Mouse (Mus musculus): ENCODE results near the gene Twist2.
A peak's percentile ranks its signal among the peaks of the same experiment; 100 is the strongest.

Twist2 gene

GRCm38 (mm10) chr1:91820531-91820930, 19.3 kb downstream of the Twist2 start:
- no peak for DNase-seq

- no peak for DNase-seq
Measured at GRCm38 (mm10) chr1:91822316-91822824, 21.1 kb downstream of the Twist2 start.

GRCm38 (mm10) chr1:91823530-91823929, 22.3 kb downstream of the Twist2 start:
- no peak for DNase-seq

GRCm38 (mm10) chr1:91823951-91824350, 22.7 kb downstream of the Twist2 start:
- DNase-seq, result no peak

- no peak for DNase-seq
Measured at GRCm38 (mm10) chr1:91825261-91825660, 24.0 kb downstream of the Twist2 start.

- DNase-seq, result no peak
Measured at GRCm38 (mm10) chr1:91831978-91832377, 30.7 kb downstream of the Twist2 start.

GRCm38 (mm10) chr1:91839557-91839956, 38.3 kb downstream of the Twist2 start:
- no peak for DNase-seq

GRCm38 (mm10) chr1:91839979-91840378, 38.7 kb downstream of the Twist2 start:
- DNase-seq, result no peak

- no peak for DNase-seq
Measured at GRCm38 (mm10) chr1:91844236-91844635, 43.0 kb downstream of the Twist2 start.

GRCm38 (mm10) chr1:91844681-91845379, 43.6 kb downstream of the Twist2 start:
- no peak for DNase-seq

- DNase-seq, result no peak
Measured at GRCm38 (mm10) chr1:91845380-91845957, 44.2 kb downstream of the Twist2 start.

- no peak for DNase-seq
Measured at GRCm38 (mm10) chr1:91851300-91851699, 50.0 kb downstream of the Twist2 start.

GRCm38 (mm10) chr1:91856771-91857664, 55.8 kb downstream of the Twist2 start:
- DNase-seq, result peak; percentile 10 to 21

- DNase-seq, result no peak
Measured at GRCm38 (mm10) chr1:91858101-91858790, 57.0 kb downstream of the Twist2 start.

GRCm38 (mm10) chr1:91858901-91859300, 57.6 kb downstream of the Twist2 start:
- DNase-seq, result no peak

- no peak for DNase-seq
Measured at GRCm38 (mm10) chr1:91861511-91861910, 60.2 kb downstream of the Twist2 start.

GRCm38 (mm10) chr1:91866001-91866400, 64.7 kb downstream of the Twist2 start:
- DNase-seq, result no peak

GRCm38 (mm10) chr1:91871101-91871500, 69.8 kb downstream of the Twist2 start:
- no peak for DNase-seq

- no peak for DNase-seq
Measured at GRCm38 (mm10) chr1:91872388-91873059, 71.3 kb downstream of the Twist2 start.

- peak; percentile 37 to 41 for DNase-seq
Measured at GRCm38 (mm10) chr1:91873572-91874285, 72.5 kb downstream of the Twist2 start.

- peak; percentile 73 to 87 for DNase-seq
Measured at GRCm38 (mm10) chr1:91874633-91875032, 73.4 kb downstream of the Twist2 start.

Data from kidney, postnatal 36 days (tissue).